Mouse (Mus musculus) liver, postnatal 0 days (tissue): ENCODE results near the gene Timm50. TPM values are rescaled to one million over a fixed set of nuclear protein-coding genes. Genes with fewer than 3 reads are reported as not detected.

Experiments
- ATAC-seq: fragments of 200-750 bp; cut with Nextera tagmentation; 2 replicates; pipeline ENCODE4 v1.8.0; 2017; ENCODE audit warnings: mild to moderate bottlenecking, moderate library complexity
- DNase-seq: peaks from one replicate; pipeline ENCODE4 v3.0.0-alpha.2; 2016
- H3K27ac ChIP-seq: fragments of 300-500 bp; sonication (generic); 2 replicates; pipeline ENCODE4 v1.5.1; 2014; ENCODE audit warnings: antibody characterized with exemption, moderate library complexity, mild to moderate bottlenecking, low read depth
- H3K27me3 ChIP-seq: fragments of 300-500 bp; sonication (generic); 2 replicates; pipeline ENCODE4 v1.6.1; 2014; ENCODE audit warnings: low read length, control low read depth, mixed read lengths; ENCODE audit not compliant: insufficient read depth
- H3K36me3 ChIP-seq: fragments of 300-500 bp; sonication (generic); replicated peaks from 2 replicates; pipeline ENCODE4 v1.6.1; 2014; ENCODE audit warnings: mild to moderate bottlenecking, control low read depth, low read length, moderate library complexity, mixed read lengths; ENCODE audit not compliant: insufficient read depth
- H3K4me1 ChIP-seq: fragments of 300-500 bp; sonication (generic); 2 replicates; pipeline ENCODE4 v1.6.1; 2014; ENCODE audit warnings: antibody characterized with exemption, mild to moderate bottlenecking, control low read depth; ENCODE audit not compliant: insufficient read depth
- H3K4me2 ChIP-seq: fragments of 300-500 bp; sonication (generic); 2 replicates; pipeline ENCODE4 v1.6.1; 2014; ENCODE audit warnings: low read depth, mild to moderate bottlenecking, low read length, moderate library complexity, mixed read lengths
- H3K4me3 ChIP-seq: fragments of 300-500 bp; sonication (generic); 2 replicates; pipeline ENCODE4 v1.5.1; 2014; ENCODE audit warnings: low read depth, low read length
- H3K9ac ChIP-seq: fragments of 300-500 bp; sonication (generic); replicated peaks from 2 replicates; pipeline ENCODE4 v1.6.1; 2014; ENCODE audit warnings: mild to moderate bottlenecking, moderate library complexity
- H3K9me3 ChIP-seq: fragments of 300-500 bp; sonication (generic); 2 replicates; pipeline ENCODE4 v1.6.1; 2016; ENCODE audit warnings: mild to moderate bottlenecking, control low read depth, low read length, mixed read lengths
- CTCF ChIP-seq: sonication (generic); IDR thresholded peaks from 2 replicates; pipeline ENCODE4 v1.5.1; 2016; ENCODE audit warnings: antibody characterized with exemption, low read depth
- EP300 ChIP-seq: IDR thresholded peaks from 2 replicates; pipeline ENCODE4 v1.6.1; 2016; ENCODE audit warnings: antibody characterized with exemption, low read depth, mild to moderate bottlenecking
- WGBS: fragments of 180-500 bp; shearing (Covaris S2); extraction: QIAGEN DNeasy Blood & Tissue Kit; methylation state at CpG from one replicate; pipeline ENCODE4 v1.1.7; 2014; ENCODE audit not compliant: insufficient replicate concordance; 5-methylcytosine and 5-hydroxymethylcytosine counted together
- polyA plus RNA-seq: library from polyadenylated mRNA; unstranded; fragments of >200 nt; fragmentation: Nextera tagmentation; extraction: Ambion mirVana; gene quantifications from 2 replicates; pipeline ENCODE4 v1.2.1, GENCODE M21; 2015

Timm50 gene
- polyA plus RNA-seq, 1 experiment from 2014 or later: 53.9 TPM

- WGBS: 82% methylated on average over 7 of the region's 7 CpGs
- Histone ChIP-seq H3K9me3 (no peaks in the 10 kb centered on the region), H3K27me3 (no peaks in the 10 kb centered on the region), H3K4me2 (no peak overlapping the region), H3K36me3 (peaks cover 15% of the 10 kb centered on the region), H3K4me3 (no peak overlapping the region), H3K4me1 (peaks cover 18% of the 10 kb centered on the region), H3K9ac (no peak overlapping the region), H3K27ac (peak overlapping the region; percentile 74; the same call in 1 of the 2 replicates)
- ATAC-seq (no peak), DNase-seq (no peak)
- no peak for TF ChIP-seq EP300
- peak; percentile 39 for TF ChIP-seq CTCF
Observed at GRCm38 (mm10) chr7:28348601-28349000, 36.7 kb upstream of the Timm50 start.

DNA sequence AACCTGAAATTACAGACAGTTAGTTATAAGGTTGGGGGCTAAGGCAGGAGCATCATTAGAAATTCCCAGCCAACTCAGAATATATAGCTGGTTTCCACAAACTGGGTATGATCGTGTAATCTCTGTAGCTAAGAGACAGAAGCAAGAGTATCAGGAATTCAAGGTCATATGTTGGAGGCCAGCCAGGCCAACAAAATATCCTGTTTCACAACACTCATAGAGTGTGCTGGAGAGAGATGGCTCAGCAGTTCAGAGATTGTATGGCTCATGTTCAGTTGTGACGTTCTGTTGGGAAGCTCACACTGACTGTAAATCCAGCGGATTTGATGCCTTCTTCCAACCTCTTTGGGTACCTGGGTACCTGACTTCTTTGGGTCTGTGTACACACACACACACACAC is 35.9 kb upstream of the Timm50 start:
- Histone ChIP-seq H3K4me2 (no peak overlapping the region), H3K9ac (no peak overlapping the region), H3K9me3 (no peaks in the 10 kb centered on the region), H3K27ac (peak overlapping the region; percentile 74), H3K4me3 (no peak overlapping the region), H3K27me3 (no peaks in the 10 kb centered on the region), H3K4me1 (peaks cover 18% of the 10 kb centered on the region), H3K36me3 (peaks cover 6% of the 10 kb centered on the region; the same call in 1 of the 2 replicates)
- no peak for TF ChIP-seq CTCF
- TF ChIP-seq EP300: no peak
- WGBS: 37% methylated on average over 3 of the region's 3 CpGs
- DNase-seq (peak; percentile 78), ATAC-seq (peak; percentile 35)

DNA sequence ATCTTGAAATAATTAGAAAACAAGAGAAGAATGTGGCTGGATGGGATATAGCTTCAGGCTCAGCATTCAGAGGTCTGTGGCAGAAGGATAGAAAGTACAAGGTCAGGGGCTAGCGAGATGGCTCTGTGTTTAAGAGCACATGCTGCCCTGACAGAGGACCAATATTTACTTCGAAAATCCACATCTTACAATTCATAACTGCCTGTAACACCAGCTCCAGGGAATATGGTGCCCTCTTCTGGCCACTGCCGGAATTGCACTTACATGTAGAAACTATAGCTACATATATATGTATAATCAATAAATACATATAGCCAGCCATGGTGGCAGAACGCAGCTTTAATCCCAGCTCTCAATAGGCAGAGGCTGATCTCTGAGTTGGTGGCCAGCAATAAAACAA is 32.8 kb upstream of the Timm50 start:
- Histone ChIP-seq H3K27me3 (no peaks in the 10 kb centered on the region), H3K9ac (no peak overlapping the region), H3K36me3 (no peaks in the 10 kb centered on the region), H3K9me3 (no peaks in the 10 kb centered on the region), H3K4me3 (no peak overlapping the region), H3K4me2 (no peak overlapping the region), H3K4me1 (peaks cover 14% of the 10 kb centered on the region), H3K27ac (no peak overlapping the region)
- no peak for ATAC-seq
- DNase-seq: peak; percentile 88
- TF ChIP-seq EP300 (no peak), CTCF (peak; percentile 95)
- 3% methylated on average over 4 of the region's 4 CpGs for WGBS

DNA sequence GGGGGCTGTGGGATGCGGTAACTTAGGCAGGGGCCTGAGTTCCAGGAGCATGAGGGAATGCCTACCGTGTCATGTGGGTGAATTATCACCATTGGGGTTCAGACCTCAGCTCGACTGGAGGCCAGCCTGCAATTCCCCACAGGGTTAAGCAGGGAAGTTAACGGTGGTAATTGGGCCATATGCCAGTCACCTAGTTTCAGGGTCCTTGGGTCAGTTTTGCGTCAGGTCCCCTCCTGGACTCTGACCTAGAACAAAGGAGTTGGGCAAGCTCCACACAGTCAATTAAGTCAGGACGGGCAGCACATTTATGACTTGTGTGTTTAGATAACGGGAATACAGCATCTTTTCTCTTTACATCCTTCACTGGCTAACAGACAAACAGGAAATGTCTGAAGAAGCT is 29.5 kb upstream of the Timm50 start:
- TF ChIP-seq EP300 (peak; percentile 65; the same call in 1 of the 2 replicates), CTCF (no peak)
- no peaks in the 10 kb centered on the region for H3K36me3 ChIP-seq
- no peaks in the 10 kb centered on the region for H3K9me3 ChIP-seq
- ATAC-seq (peak; percentile 48), DNase-seq (peak; percentile 65)
- H3K4me1 ChIP-seq: peaks cover 17% of the 10 kb centered on the region
- no peaks in the 10 kb centered on the region for H3K27me3 ChIP-seq
- H3K4me3 ChIP-seq: no peak overlapping the region
- H3K4me2 ChIP-seq: peak overlapping the region; percentile 29
- WGBS: 35% methylated on average over 7 of the region's 7 CpGs
- peak overlapping the region; percentile 81 for H3K27ac ChIP-seq
- H3K9ac ChIP-seq: no peak overlapping the region

- peak overlapping the region; percentile 90 for H3K4me3 ChIP-seq
- whole genome bisulfite sequencing: 36% methylated on average over 19 of the region's 19 CpGs
- TF ChIP-seq CTCF: peak; percentile 57
- no peak for TF ChIP-seq EP300
- peak overlapping the region; percentile 87 for H3K4me2 ChIP-seq
- peaks cover 4% of the 10 kb centered on the region; the same call in 1 of the 2 replicates for H3K36me3 ChIP-seq
- peak overlapping the region; percentile 89 for H3K27ac ChIP-seq
- H3K27me3 ChIP-seq: no peaks in the 10 kb centered on the region
- peak; percentile 0; the same call in 1 of the 2 replicates for ATAC-seq
- peak overlapping the region; percentile 96 for H3K9ac ChIP-seq
- DNase-seq: peak; percentile 65
- peaks cover 17% of the 10 kb centered on the region for H3K4me1 ChIP-seq
- no peaks in the 10 kb centered on the region for H3K9me3 ChIP-seq
Observed at GRCm38 (mm10) chr7:28339213-28339917, 27.5 kb upstream of the Timm50 start.

DNA sequence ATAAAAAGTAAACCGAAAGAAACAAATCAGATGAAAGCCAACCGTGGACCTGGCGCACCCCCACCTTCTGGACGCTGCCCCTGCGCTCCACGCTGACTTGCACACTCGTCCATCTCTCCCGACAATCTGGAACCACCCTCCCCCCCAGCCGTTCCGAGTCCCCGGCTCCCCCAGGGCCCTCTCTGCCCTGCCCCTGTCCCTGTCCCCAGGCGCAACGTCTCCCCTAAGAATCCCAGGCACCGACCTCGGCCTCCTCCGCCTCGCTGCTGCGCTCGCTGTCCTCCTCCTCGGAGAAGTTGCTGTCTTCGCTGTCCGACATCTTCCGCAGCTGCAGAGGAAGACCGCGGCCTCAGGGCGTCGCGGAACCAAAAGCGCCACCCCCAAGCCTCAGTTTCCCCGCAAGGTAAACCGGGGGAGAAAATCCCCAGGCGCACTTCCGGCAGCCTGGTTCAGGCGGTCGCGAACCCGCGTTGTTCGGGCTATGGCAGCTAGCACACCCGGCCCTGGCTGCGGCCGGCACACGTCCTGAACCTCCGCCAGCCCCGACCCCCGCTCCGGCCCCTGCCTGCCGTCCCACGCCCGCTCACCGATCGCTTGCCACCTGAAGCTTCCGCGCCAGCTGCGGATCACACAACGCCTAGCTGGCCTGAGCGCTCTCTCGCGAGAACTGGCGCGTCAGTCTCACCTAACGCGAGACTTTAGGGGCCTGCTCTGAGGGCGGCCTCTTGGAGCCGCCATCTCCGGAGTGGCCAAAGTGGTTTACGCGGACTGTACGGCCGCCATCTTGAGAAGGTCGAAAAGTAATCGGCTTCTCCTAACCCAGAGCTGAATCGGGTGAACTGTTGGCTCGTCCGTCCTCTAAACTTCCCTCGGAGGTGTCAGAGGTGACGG is 26.5 kb upstream of the Timm50 start, which contains the start of gene Supt5:
Gene Supt5 (minus strand): TSS at position 639 of the 891 bp plus-strand sequence.
- DNase-seq: peak; percentile 97
- ATAC-seq: peak; percentile 98
- no peaks in the 10 kb centered on the region for H3K27me3 ChIP-seq
- peak within 1 kb of the TSS; percentile 96 for H3K9ac ChIP-seq
- peaks cover 4% of the 10 kb centered on the region; the same call in 1 of the 2 replicates for H3K36me3 ChIP-seq
- peak within 1 kb of the TSS; percentile 89 for H3K27ac ChIP-seq
- H3K4me2 ChIP-seq: peak within 1 kb of the TSS; percentile 87
- H3K9me3 ChIP-seq: no peaks in the 10 kb centered on the region
- H3K4me1 ChIP-seq: peaks cover 17% of the 10 kb centered on the region
- TF ChIP-seq EP300: peak; percentile 88
- TF ChIP-seq CTCF: no peak; the same call in none of the 2 replicates
- peak within 1 kb of the TSS; percentile 90 for H3K4me3 ChIP-seq
- WGBS: under 1% methylated on average over 76 of the region's 77 CpGs
